Mouse (Mus musculus): ENCODE results near the gene Olfr1154.

Gene Olfr1154

DNA sequence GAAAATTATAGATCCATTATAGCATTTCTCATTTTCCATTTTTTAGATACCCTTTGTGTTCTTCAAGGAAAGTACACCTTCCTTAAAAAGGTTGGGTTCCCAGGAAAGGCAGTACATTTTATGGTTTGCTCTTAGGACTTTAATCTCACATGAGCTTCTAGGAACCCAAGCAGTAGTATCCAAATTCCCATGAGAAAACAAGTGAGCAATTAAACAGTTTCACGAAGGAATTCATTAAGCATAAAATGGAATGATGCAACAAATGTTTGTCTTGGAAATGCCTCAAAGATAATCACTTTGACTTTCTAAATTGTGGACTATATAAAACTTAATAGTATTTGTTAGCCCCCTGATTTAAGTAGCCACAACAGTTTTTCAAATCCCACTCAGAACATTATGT lies at the start of gene Olfr1154:
Olfr1154 (minus strand) TSS at position 101 of the 400 bp plus-strand sequence.
- DNase-seq (ENCODE audit: low read depth, low spot score) = no peak

DNA sequence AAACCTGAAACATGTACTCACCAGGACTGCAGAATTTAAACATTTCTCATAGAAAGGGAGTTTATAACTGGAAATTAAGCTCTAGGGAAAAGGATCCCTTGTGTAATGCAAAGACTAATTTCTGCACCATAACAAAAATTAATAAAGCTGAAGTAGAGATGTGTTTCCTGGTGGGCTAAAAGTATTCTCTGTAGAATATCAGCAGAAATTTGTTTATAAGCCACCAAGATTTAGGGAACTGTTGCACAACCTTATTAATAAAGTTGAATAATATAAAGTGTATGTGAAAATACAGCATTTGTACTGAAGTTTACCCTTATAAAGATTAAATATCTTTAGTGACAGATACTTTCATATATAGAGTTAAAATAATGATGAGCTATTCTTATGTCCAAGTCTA lies 48.0 kb upstream of the Olfr1154 start, which contains the start of gene Olfr1156:
Olfr1156 (minus strand) TSS at position 101 of the 400 bp plus-strand sequence.
- no peak for DNase-seq (ENCODE audit: low read depth, low spot score)

DNA sequence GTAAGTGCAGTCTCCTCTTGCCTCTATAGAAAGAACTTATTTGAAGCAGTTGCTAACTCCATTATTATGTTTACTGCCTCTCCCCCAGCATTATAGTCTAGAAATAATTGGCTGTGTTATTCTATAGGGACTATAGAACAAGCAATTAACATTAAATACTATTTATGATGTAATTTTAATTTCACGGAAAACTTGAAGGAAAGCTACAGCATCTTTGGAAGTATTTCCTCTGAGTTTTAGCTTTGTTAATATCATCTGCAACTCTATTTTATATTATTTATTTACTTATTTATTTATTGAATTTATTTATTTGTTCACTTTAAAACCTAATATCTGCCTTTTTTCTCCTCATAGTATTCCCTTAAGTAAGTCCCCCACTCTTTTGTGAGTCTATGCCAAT lies 40.1 kb upstream of the Olfr1154 start, which contains the start of gene Olfr1155:
Olfr1155 (minus strand) TSS at position 101 of the 400 bp plus-strand sequence.
- no peak for DNase-seq (ENCODE audit: low read depth, low spot score)

DNA sequence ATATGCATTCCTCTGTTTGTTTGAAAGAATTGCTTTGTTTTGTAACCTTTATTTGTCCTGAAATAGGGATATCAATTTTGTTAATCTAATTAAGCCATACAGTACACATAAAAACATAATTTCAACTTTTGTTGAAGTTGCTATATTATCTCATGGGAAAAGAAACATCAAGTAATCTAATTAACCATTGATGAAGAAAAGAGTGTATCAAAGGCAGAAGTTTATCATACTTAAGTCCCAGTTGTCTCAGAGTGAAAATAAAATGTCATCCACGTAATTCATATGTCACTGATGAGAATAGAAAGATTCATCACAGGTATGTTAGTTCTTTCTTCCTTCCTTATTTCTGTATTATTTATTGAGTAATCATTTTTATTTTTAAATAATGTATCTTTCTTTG lies 10.3 kb downstream of the Olfr1154 start, which contains the start of gene Olfr1153:
Olfr1153 (plus strand) TSS at position 301 of the 400 bp plus-strand sequence.
- DNase-seq (ENCODE audit: low read depth, low spot score) = no peak

DNA sequence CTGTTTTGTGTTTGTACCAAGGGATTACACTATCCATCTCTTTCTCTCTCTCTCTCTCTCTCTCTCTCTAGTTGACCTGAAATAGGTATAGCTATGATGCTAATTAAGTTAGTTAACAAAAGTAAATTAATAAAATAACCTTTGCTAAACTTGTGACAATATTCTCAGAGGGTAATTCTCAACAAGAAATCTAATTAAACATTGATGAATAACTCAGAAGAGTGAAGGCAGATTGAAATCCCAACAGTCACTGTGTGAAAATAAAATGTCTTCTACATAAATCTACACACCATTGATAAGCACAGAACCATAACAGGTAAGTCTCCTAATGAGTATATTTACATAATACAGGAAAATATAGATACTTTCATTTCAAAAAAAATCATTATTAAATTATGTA lies 38.8 kb downstream of the Olfr1154 start, which contains the start of gene Olfr1152:
Olfr1152 (plus strand) TSS at position 301 of the 400 bp plus-strand sequence.
- no peak for DNase-seq (ENCODE audit: low read depth, low spot score)

DNA sequence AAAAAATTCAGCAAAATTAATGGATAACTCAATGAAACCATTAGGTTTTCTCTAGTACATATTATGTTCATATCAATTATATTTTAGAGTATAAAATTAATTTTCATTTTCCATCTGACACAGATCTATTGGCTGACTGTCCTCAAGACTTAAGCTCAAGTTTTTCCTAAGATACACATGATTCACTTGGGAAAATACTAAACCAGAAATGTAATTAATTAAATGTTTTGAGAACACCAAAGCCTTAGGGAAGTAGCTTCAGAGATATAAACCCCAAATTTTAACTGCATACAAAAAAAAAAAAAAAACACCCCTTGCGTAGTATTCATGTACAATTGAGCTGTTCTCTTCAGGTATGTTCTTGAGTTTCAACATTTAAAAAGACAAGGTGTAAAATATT lies 49.4 kb downstream of the Olfr1154 start, which contains the start of gene Olfr1151:
Olfr1151 (plus strand) TSS at position 301 of the 400 bp plus-strand sequence.
- DNase-seq (ENCODE audit: low read depth, low spot score) = no peak
